Mouse (Mus musculus): ENCODE data around the gene Wbp2. TPM values are rescaled to one million over a fixed set of nuclear protein-coding genes. Genes with fewer than 3 reads are reported as not detected.

Wbp2 gene
- polyA plus RNA-seq, 1 experiment from 2014 or later = 153 TPM

- peaks cover 69% of the 10 kb centered on the region for H3K36me3 ChIP-seq (ENCODE audit: control insufficient read depth, insufficient read depth)
- H3K4me2 ChIP-seq (ENCODE audit: low read depth, low read length) = no peak overlapping the region
- peaks cover 11% of the 10 kb centered on the region for H3K4me1 ChIP-seq (ENCODE audit: control insufficient read depth, insufficient read depth, low read length)
- WGBS = 82% methylated on average over 9 of the region's 9 CpGs
- no peaks in the 10 kb centered on the region for H3K9me3 ChIP-seq (replicated peaks; ENCODE audit: control insufficient read depth, low read length)
- no peak overlapping the region for H3K4me3 ChIP-seq (ENCODE audit: low read length)
- no peak overlapping the region for H3K27ac ChIP-seq (ENCODE audit: low read length)
- no peak for ATAC-seq (replicated peaks; ENCODE audit: extremely low read depth, insufficient read depth, low FRiP score)
- no peaks in the 10 kb centered on the region for H3K27me3 ChIP-seq (ENCODE audit: control insufficient read depth, insufficient read depth, low read length)
- no peak overlapping the region for H3K9ac ChIP-seq (ENCODE audit: low read length)
Measured at GRCm38 (mm10) chr11:116053510-116054229, 33.1 kb downstream of the Wbp2 start.

- no peaks in the 10 kb centered on the region for H3K27me3 ChIP-seq (ENCODE audit: control insufficient read depth, insufficient read depth, low read length)
- H3K9ac ChIP-seq (ENCODE audit: low read length) = no peak overlapping the region
- H3K4me3 ChIP-seq (ENCODE audit: low read length) = no peak overlapping the region
- WGBS = 76% methylated on average over 4 of the region's 4 CpGs
- H3K27ac ChIP-seq (ENCODE audit: low read length) = no peak overlapping the region
- ATAC-seq (replicated peaks; ENCODE audit: extremely low read depth, insufficient read depth, low FRiP score) = no peak
- H3K4me1 ChIP-seq (ENCODE audit: control insufficient read depth, insufficient read depth, low read length) = no peaks in the 10 kb centered on the region
- no peaks in the 10 kb centered on the region for H3K9me3 ChIP-seq (replicated peaks; ENCODE audit: control insufficient read depth, low read length)
- peaks cover 66% of the 10 kb centered on the region for H3K36me3 ChIP-seq (ENCODE audit: control insufficient read depth, insufficient read depth)
- H3K4me2 ChIP-seq (ENCODE audit: low read depth, low read length) = no peak overlapping the region
Measured at GRCm38 (mm10) chr11:116050196-116050595, 36.6 kb downstream of the Wbp2 start.

GRCm38 (mm10) chr11:116049610-116050009 is 37.2 kb downstream of the Wbp2 start:
- no peak overlapping the region for H3K4me3 ChIP-seq (ENCODE audit: low read length)
- no peak for ATAC-seq (replicated peaks; ENCODE audit: extremely low read depth, insufficient read depth, low FRiP score)
- no peaks in the 10 kb centered on the region for H3K27me3 ChIP-seq (ENCODE audit: control insufficient read depth, insufficient read depth, low read length)
- H3K9me3 ChIP-seq (replicated peaks; ENCODE audit: control insufficient read depth, low read length) = no peaks in the 10 kb centered on the region
- H3K9ac ChIP-seq (ENCODE audit: low read length) = no peak overlapping the region
- WGBS = 70% methylated on average over 2 of the region's 2 CpGs
- H3K36me3 ChIP-seq (ENCODE audit: control insufficient read depth, insufficient read depth) = peaks cover 61% of the 10 kb centered on the region
- no peak overlapping the region for H3K27ac ChIP-seq (ENCODE audit: low read length)
- H3K4me1 ChIP-seq (ENCODE audit: control insufficient read depth, insufficient read depth, low read length) = no peaks in the 10 kb centered on the region
- no peak overlapping the region for H3K4me2 ChIP-seq (ENCODE audit: low read depth, low read length)

GRCm38 (mm10) chr11:116045173-116045572 is 41.6 kb downstream of the Wbp2 start:
- 95% methylated on average over 6 of the region's 6 CpGs for WGBS
- no peak overlapping the region for H3K4me3 ChIP-seq (ENCODE audit: low read length)
- H3K4me1 ChIP-seq (ENCODE audit: control insufficient read depth, insufficient read depth, low read length) = no peaks in the 10 kb centered on the region
- no peak for ATAC-seq (replicated peaks; ENCODE audit: extremely low read depth, insufficient read depth, low FRiP score)
- H3K4me2 ChIP-seq (ENCODE audit: low read depth, low read length) = no peak overlapping the region
- H3K9me3 ChIP-seq (replicated peaks; ENCODE audit: control insufficient read depth, low read length) = peaks cover 4% of the 10 kb centered on the region; the same call in 1 of the 2 replicates
- no peak overlapping the region for H3K9ac ChIP-seq (ENCODE audit: low read length)
- H3K36me3 ChIP-seq (ENCODE audit: control insufficient read depth, insufficient read depth) = peaks cover 47% of the 10 kb centered on the region
- no peak overlapping the region for H3K27ac ChIP-seq (ENCODE audit: low read length)
- H3K27me3 ChIP-seq (ENCODE audit: control insufficient read depth, insufficient read depth, low read length) = no peaks in the 10 kb centered on the region

- no peak overlapping the region for H3K9ac ChIP-seq (ENCODE audit: low read length)
- peaks cover 35% of the 10 kb centered on the region for H3K36me3 ChIP-seq (ENCODE audit: control insufficient read depth, insufficient read depth)
- no peaks in the 10 kb centered on the region for H3K4me1 ChIP-seq (ENCODE audit: control insufficient read depth, insufficient read depth, low read length)
- H3K4me3 ChIP-seq (ENCODE audit: low read length) = no peak overlapping the region
- 97% methylated on average over 1 of the region's 1 CpGs for WGBS
- H3K27me3 ChIP-seq (ENCODE audit: control insufficient read depth, insufficient read depth, low read length) = no peaks in the 10 kb centered on the region
- no peak for ATAC-seq (replicated peaks; ENCODE audit: extremely low read depth, insufficient read depth, low FRiP score)
- H3K27ac ChIP-seq (ENCODE audit: low read length) = no peak overlapping the region
- peaks cover 4% of the 10 kb centered on the region; the same call in 1 of the 2 replicates for H3K9me3 ChIP-seq (replicated peaks; ENCODE audit: control insufficient read depth, low read length)
- H3K4me2 ChIP-seq (ENCODE audit: low read depth, low read length) = no peak overlapping the region
Measured at GRCm38 (mm10) chr11:116043286-116043685, 43.5 kb downstream of the Wbp2 start.

GRCm38 (mm10) chr11:116042372-116043138 is 44.2 kb downstream of the Wbp2 start:
- Histone ChIP-seq H3K36me3 (ENCODE audit: control insufficient read depth, insufficient read depth) (peaks cover 28% of the 10 kb centered on the region), H3K27ac (ENCODE audit: low read length) (no peak overlapping the region), H3K4me1 (ENCODE audit: control insufficient read depth, insufficient read depth, low read length) (no peaks in the 10 kb centered on the region), H3K27me3 (ENCODE audit: control insufficient read depth, insufficient read depth, low read length) (no peaks in the 10 kb centered on the region), H3K9me3 (replicated peaks; ENCODE audit: control insufficient read depth, low read length) (peaks cover 4% of the 10 kb centered on the region; the same call in 1 of the 2 replicates), H3K9ac (ENCODE audit: low read length) (no peak overlapping the region), H3K4me2 (ENCODE audit: low read depth, low read length) (no peak overlapping the region), H3K4me3 (ENCODE audit: low read length) (no peak overlapping the region)
- 79% methylated on average over 5 of the region's 5 CpGs for WGBS
- ATAC-seq (replicated peaks; ENCODE audit: extremely low read depth, insufficient read depth, low FRiP score) = no peak

GRCm38 (mm10) chr11:116041833-116042232 is 45.0 kb downstream of the Wbp2 start:
- H3K4me2 ChIP-seq (ENCODE audit: low read depth, low read length) = no peak overlapping the region
- peaks cover 4% of the 10 kb centered on the region; the same call in 1 of the 2 replicates for H3K9me3 ChIP-seq (replicated peaks; ENCODE audit: control insufficient read depth, low read length)
- no peak overlapping the region for H3K4me3 ChIP-seq (ENCODE audit: low read length)
- 97% methylated on average over 2 of the region's 2 CpGs for WGBS
- no peaks in the 10 kb centered on the region for H3K27me3 ChIP-seq (ENCODE audit: control insufficient read depth, insufficient read depth, low read length)
- H3K27ac ChIP-seq (ENCODE audit: low read length) = no peak overlapping the region
- H3K4me1 ChIP-seq (ENCODE audit: control insufficient read depth, insufficient read depth, low read length) = no peaks in the 10 kb centered on the region
- no peak overlapping the region for H3K9ac ChIP-seq (ENCODE audit: low read length)
- H3K36me3 ChIP-seq (ENCODE audit: control insufficient read depth, insufficient read depth) = peaks cover 22% of the 10 kb centered on the region
- no peak for ATAC-seq (replicated peaks; ENCODE audit: extremely low read depth, insufficient read depth, low FRiP score)

- no peak overlapping the region for H3K4me2 ChIP-seq (ENCODE audit: low read depth, low read length)
- peak; percentile 52; the same call in 1 of the 2 replicates for ATAC-seq (replicated peaks; ENCODE audit: extremely low read depth, insufficient read depth, low FRiP score)
- H3K27me3 ChIP-seq (ENCODE audit: control insufficient read depth, insufficient read depth, low read length) = no peaks in the 10 kb centered on the region
- no peak overlapping the region for H3K27ac ChIP-seq (ENCODE audit: low read length)
- H3K9me3 ChIP-seq (replicated peaks; ENCODE audit: control insufficient read depth, low read length) = peaks cover 4% of the 10 kb centered on the region; the same call in 1 of the 2 replicates
- no peak overlapping the region for H3K4me3 ChIP-seq (ENCODE audit: low read length)
- WGBS = 55% methylated on average over 6 of the region's 6 CpGs
- no peaks in the 10 kb centered on the region for H3K4me1 ChIP-seq (ENCODE audit: control insufficient read depth, insufficient read depth, low read length)
- no peak overlapping the region for H3K9ac ChIP-seq (ENCODE audit: low read length)
- H3K36me3 ChIP-seq (ENCODE audit: control insufficient read depth, insufficient read depth) = peaks cover 15% of the 10 kb centered on the region
Measured at GRCm38 (mm10) chr11:116040593-116040992, 46.2 kb downstream of the Wbp2 start.

- no peak for ATAC-seq (replicated peaks; ENCODE audit: extremely low read depth, insufficient read depth, low FRiP score)
- H3K4me3 ChIP-seq (ENCODE audit: low read length) = no peak overlapping the region
- no peak overlapping the region for H3K27ac ChIP-seq (ENCODE audit: low read length)
- WGBS = 95% methylated on average over 9 of the region's 9 CpGs
- H3K9me3 ChIP-seq (replicated peaks; ENCODE audit: control insufficient read depth, low read length) = peaks cover 4% of the 10 kb centered on the region; the same call in 1 of the 2 replicates
- peaks cover 14% of the 10 kb centered on the region for H3K36me3 ChIP-seq (ENCODE audit: control insufficient read depth, insufficient read depth)
- H3K4me1 ChIP-seq (ENCODE audit: control insufficient read depth, insufficient read depth, low read length) = peaks cover 2% of the 10 kb centered on the region; the same call in 1 of the 2 replicates
- no peak overlapping the region for H3K4me2 ChIP-seq (ENCODE audit: low read depth, low read length)
- no peaks in the 10 kb centered on the region for H3K27me3 ChIP-seq (ENCODE audit: control insufficient read depth, insufficient read depth, low read length)
- no peak overlapping the region for H3K9ac ChIP-seq (ENCODE audit: low read length)
Measured at GRCm38 (mm10) chr11:116037826-116038225, 49.0 kb downstream of the Wbp2 start.

Data from heart, embryonic 16.5 days (tissue).